Mouse (Mus musculus) gastrocnemius, postnatal 25 days (tissue): ENCODE data around the gene Psip1. TPM values are rescaled to one million over a fixed set of nuclear protein-coding genes. Genes with fewer than 3 reads are reported as not detected.
A peak's percentile ranks its signal among the peaks of the same experiment; 100 is the strongest.
"Not testable (repeated sequence)": the region's sequence is repeated elsewhere in the genome, so short reads cannot be mapped to it uniquely, and the experiment has no call there.

Experiments used
- DNase-seq: peaks from one replicate; pipeline ENCODE4 v3.0.0; 2022
- long read RNA-seq, 2 experiments: library from polyadenylated mRNA; stranded (forward); transcript quantifications; one replicate each; pipeline ENCODE4 v2.0.0; 2021
- total RNA-seq, 2 experiments: library from RNA; stranded (reverse); gene quantifications; 1 replicate in 1 of 2; 2 replicates in 1 of 2; pipeline ENCODE4 v1.2.3; 2021

Psip1 gene
- total RNA-seq, result 10 to 100 TPM; 15.6 to 16.2 TPM
- long read RNA-seq, experiment 1, partial matches to known transcripts, result 4 of 15 reads
- long read RNA-seq, experiment 1, other reads (novel, unspliced or antisense), result 3 of 15 reads
- long read RNA-seq, experiment 2, transcript Psip1-201 (16 exons, 3,251 nt), result major isoform, 13 of 27 reads
- long read RNA-seq, experiment 2, transcript Psip1-203 (11 exons, 1,898 nt), result minor isoform, 5 of 27 reads
- long read RNA-seq, experiment 2, partial matches to known transcripts, result 3 of 27 reads
- long read RNA-seq, experiment 2, other reads (novel, unspliced or antisense), result 5 of 27 reads

DNA sequence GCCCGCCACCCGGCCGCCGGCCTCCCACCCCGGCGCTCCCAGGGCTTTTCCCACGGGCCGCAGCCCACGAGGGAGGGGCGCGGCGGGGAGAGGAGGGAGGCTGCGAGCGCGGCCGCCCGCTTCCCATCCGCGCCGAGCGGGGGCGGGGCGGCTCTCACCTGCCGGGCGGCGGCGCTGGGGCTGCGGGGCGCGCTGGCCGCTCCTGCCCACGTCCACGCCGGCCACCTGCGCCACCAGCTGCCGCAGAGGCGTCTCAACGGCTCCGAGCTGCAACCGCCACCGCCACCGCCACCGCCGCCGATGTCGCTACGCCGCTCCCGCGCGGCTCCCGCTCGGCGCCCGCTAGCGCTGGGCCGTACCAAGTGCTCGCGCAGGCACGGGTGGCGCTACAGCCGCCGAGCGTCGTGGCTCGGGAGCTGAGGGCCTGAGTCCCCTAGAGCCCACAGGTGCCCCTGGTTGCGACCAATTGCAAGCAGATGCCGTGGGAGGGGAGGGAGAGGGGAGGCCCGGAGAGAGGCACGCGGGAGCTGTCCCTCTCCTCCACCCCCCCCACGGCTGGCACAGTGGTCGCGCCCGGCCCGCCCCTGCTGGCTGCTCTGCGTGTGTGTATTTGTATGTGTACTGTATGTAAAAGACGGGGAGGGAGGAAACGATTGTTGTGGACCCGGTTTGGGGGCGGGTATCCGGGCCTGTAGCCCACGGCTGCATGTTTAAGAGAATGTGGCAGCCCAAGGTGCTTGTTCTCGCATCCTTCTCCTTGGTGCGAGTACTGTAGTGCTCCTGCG lies at the start of gene Psip1:
Gene Psip1 (minus strand): TSS at position 343 of the 785 bp plus-strand sequence.
- DNase-seq, result peak; percentile 85

DNA sequence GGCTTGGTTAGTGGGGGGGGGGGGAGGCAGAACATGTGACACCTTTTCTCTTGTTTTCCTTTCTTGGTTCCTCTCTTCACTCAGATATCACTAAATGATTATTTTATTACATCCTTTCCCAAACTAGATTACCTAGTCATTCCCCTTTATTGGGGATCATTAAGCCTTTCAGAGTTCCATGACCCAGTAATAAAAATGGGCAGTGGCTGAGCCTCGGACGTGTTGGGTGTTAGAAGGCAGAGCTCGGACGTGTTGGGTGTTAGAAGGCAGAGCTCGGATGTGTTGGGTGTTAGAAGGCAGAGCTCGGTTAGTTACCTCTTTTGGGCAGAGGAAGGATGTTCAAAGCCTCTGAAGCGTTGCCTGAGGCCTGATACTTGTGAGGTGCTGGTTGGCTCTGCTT lies 47.8 kb upstream of the Psip1 start:
- no peak for DNase-seq

DNA sequence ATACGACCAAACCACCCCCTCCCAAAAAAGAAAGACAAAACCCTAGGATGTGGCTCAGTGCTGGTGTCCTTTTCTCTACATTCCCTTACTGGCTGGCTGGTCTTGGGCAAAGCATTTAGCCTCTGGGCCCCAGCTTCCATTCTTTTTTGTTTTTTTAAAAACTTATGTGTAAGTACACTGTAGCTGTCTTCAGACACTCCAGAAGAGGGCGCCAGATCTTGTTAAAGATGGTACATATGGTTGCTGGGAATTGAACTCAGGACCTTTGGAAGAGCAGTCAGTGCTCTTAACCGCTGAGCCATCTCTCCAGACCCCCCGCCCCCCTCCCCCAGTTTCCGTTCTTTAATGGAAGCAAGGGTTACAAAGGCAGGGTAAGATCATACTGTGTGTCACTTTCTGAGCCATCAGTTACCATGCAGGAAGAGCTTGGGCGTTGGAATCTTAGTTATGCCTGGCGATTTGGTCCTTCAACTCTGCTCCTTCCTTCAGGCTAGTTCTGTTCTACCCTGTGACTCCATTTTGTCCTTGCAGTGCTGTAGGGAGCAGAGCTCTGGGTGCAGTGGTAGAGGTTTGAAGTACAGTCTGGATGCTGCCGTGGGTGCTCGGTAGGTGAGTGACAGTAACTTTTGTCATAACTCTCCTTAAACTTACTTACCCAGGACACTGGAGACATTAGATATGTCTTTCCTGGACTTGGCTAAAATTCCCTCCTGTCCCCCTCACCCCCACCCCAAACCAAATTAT lies 47.1 kb upstream of the Psip1 start:
- DNase-seq, result no peak

DNA sequence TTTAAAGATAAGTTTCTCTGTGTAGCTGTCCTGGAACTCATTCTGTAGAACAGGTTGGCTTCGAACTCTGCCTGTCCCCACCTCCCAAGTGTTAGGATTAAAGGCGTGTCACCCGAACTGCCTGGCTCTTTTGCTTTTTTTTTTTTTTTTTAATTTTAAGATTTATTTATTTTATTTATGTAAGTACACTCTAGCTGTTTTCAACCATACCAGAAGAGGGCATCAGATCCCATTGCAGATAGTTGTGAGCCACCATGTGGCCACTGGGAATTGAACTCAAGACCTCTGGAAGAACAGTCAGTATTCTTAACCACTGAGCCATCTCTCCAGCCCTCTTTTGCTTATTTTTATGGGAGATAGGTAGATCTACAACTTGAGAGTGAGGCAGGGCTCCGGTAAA lies 43.8 kb upstream of the Psip1 start:
- DNase-seq, result not testable (repeated sequence)

DNA sequence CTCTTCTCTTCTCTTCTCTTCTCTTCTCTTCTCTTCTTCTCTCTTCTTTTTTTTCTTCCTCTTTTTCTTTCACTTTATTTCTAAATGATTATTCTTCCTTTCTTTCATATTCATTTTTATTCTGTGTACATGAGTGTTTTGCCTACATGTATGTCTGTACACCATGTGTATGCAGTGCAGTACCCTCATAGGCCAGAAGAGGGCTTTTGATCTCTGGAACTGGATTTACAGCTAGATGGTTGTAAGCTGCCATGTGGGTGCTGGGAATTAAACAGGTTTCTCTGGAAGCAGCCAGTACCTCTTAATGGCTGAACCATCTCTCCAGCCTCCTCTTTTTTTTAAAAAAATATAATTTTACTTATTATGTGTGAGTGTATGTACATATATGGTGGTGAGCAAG lies 41.7 kb upstream of the Psip1 start:
- no peak for DNase-seq

DNA sequence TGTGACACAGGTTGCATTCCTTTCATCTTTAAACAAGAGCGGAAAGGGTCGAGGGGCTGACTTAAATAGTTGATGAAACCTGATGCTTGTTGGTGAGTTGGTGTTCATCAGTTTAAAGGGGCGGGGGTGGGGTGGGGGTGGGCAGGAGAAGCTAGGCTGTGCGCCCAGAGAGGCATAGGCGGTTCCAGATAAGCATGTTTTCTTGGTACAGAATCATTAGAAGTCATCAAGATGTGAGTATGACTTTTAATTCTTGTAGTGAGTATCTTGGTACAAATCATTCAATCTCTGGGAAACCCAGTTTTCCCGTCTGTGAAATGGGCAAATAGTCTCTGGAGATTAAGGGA lies 40.7 kb upstream of the Psip1 start:
- DNase-seq, result no peak

DNA sequence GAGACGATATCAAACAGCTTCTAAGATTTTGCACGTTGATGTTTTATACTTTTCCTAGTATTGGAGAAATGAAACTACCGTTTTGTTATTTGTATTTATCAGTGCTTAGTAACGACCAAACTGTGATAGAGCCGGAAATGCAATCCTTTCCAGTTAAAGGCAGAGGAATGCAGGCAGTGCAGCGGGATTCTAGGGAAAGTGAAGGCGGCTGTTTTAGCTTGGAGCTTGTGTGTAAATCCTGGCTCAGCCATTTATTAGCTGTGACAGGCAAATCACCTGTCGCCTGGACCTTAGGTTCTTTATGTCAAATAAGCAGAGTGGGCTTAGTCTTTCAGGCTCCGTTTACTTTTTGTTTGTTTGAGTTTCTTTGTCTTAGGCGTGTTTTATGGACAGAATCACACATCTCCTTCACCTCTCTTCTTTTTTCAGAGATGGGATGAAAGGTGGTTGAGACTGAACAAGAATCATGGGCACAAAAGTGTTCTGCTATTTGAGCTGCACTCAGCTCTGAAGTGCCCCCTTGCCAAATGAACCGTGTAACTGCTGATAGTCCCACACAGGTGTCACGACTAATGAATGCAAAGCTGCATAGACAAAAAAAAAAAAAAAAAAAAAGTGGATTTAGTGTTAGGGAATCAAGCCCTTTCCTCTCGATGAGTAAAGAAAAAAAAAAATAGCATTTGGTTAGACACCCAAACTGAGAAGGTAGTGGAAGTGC lies 40.2 kb upstream of the Psip1 start:
- DNase-seq, result no peak

DNA sequence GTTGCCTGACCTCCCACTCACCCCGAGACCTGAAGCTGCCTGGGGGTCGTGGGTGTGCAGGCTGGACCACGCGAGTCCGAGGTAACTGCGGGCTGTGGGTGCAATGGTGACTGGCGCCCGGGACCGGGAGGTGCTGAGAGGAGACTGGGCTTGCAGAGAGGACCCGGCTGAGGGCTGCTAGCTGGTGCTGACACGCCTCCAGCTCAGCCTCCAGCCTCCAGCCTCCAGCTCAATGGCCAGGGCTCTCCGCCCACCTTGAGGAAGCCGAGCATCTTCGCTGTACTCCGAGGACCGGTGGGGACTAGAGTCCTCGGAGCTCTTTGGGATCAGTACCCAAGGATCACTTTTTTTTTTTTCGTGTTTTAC lies 39.4 kb upstream of the Psip1 start:
- no peak for DNase-seq

DNA sequence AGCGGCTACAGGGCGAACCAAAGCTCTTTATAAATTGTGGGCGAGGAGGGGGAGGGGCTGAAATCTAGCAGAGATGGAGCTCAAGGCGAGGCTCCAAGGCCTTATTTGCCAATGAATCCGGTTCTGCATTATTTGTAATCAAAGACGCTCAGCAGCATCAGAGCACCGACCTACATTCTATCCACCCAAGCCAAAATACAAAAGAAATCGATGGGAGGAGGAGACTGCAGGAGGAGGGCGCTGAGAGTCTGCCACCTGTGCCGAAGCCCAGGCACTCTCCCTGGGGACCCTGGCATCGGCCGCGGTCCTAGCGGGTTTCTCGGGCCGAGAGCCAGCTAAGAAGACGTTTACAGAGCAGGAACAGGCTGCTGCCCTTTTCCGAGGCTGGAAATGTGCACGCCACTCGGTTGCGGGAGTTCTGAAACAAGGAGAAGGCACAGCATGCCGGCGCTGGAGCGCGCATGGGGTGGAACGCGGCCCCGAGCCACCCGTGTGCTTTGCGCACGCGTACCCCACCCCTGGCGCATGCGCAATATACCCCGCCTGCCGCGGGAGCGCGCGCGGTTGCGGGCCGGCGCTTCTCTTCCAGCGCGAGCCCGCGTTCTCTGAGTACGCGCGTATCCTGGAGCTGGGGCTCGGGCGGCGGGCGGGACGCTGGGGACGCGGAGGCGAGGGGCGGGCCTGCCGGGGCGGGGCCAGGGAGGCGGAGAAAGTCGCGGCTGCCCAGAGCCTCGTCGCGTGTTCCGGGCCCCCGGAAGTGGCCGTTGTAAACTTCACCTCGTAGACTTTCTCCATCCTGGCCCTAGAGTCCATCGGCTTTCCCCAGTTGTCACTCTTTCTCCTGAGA lies 38.8 kb upstream of the Psip1 start, which contains the start of gene Ccdc171:
Gene Ccdc171 (plus strand): TSS at position 703 of the 847 bp plus-strand sequence.
- peak; percentile 97 for DNase-seq

DNA sequence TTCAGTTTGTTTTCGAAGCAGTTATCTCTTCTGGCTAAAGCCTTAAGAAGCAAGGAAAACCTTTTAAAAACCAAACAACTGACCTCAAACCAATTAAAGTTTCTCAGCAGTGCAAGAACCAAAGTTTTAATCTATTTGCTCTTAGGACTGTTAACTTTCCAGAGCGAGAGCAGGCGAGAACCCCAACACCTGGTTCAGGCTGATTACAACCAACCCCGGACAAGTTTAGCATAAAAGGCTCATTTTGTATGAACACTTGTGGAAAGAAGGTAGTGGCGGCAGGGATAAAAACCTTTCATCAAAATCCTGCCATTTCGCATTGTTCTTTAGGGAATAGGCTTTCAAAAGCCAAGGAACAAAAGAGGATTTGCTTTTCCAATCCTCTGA lies 38.2 kb upstream of the Psip1 start:
- no peak for DNase-seq

DNA sequence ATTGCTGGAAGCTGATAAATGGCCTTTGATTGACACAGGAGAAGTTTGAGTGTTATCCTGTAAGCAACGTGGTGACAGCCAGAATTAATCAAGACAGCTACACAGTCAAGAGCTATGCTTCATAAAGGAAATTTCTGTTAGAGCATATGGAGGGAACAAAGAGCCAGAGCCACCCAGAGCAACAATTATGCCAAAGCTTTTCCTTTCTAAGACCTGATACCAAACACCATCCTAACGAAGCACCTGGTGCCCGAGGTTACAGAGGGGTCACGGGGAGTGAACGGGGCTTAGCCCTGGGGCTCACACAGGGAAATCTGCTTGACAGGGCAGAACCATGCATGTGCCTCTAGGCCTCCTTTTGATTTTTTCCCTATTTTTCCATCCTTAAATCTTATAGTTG lies 35.8 kb upstream of the Psip1 start:
- DNase-seq, result no peak

DNA sequence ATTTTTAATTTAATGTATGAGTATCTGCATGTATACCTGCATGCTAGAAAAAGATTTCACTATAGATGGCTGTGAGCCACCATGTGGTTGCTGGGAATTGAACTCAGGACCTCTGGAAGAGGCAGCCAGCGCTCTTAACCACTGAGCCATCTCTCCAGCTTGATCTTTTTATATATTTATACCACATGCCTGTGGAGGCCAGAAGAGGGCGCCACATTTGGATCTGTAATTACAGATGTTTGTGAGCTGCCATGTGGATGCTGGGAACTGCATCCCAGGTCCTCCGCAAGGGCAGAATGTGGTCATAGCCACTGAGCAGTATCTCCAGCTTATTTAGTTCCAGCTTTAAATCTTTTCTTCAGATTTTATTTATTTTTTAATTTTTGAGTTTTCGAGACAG lies 34.0 kb upstream of the Psip1 start:
- DNase-seq, result no peak

DNA sequence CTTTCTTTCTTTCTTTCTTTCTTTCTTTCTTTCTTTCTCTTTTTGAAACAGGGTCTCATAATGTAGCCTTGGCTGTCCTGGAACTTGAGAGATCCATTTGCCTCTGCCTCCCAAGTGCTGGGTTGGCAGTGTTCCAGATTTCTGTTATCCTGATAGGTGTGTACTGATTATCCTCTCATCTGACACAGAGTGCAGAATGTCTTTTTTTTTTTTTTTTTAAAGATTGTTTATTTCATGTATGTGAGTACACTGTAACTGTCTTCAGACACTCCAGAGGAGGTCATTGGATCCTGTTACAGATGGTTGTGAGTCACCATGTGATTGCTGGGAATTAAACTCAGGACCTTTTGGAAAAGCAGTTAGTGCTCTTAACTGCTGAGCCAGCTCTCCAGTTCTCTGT lies 33.5 kb upstream of the Psip1 start:
- DNase-seq, result no peak

DNA sequence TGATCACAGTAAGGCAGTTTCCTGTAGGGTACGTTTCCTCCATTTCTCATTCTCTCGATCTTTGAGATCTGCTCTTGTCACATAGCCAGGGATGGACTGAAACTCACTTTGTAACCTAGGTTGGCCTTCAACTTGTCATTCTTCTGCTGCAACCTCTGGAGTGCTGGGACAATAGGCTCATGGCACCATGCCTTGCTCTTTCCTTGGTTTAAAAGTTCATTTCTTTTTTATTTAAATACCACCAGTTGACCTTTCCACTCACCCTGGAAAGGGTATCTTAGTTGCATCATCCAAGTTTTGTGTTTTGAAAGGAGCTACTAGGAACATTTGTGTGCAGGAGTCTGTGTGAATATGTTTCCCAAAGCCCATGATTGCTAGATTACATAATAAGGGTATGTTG lies 32.9 kb upstream of the Psip1 start:
- no peak for DNase-seq

DNA sequence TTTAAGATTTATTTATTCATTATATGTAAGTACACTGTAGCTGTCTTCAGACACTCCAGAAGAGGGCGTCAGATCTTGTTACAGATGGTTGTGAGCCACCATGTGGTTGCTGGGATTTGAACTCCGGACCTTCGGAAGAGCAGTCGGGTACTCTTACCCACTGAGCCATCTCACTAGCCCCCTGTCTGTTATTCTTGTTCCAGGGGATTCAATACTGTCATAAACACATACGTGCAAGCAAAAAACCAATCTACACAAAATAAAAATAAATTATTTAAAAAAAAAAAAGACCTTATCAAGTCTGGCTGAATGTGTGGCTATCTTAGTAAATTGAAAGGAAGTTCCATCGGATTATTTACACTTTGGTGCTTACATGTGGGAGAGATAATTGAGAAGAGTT lies 29.9 kb upstream of the Psip1 start:
- not testable (repeated sequence) for DNase-seq

DNA sequence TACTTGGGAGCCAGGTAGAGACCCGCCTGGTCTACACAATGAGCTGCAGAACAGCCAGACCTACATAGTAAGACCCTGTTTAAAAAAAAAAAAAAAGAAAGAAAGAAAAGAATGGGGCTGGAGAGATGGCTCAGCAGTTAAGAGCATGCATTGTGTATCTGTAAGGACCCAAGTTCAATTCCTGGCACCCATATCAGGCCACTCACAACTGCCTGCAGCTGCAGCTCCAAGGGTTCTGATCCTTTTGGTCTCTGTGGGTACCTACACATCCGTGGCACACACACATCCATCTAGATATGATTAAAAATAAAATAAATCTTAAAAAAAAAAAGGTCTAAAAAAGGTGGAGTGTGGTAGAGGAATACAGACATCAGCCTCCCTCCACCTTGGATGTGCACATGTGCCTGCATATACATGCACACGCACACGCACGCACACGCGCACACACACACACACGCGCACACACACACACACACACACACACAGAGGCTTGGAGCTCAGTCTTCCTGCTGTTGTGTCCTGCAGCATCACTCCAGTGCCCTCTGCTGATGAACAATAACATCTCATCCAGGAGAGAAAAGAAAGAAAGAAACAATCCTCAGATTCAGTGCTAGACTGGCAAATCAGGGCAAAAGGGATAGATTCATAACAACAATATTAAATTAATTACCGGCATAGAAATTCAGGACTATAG lies 28.9 kb upstream of the Psip1 start:
- DNase-seq, result no peak

DNA sequence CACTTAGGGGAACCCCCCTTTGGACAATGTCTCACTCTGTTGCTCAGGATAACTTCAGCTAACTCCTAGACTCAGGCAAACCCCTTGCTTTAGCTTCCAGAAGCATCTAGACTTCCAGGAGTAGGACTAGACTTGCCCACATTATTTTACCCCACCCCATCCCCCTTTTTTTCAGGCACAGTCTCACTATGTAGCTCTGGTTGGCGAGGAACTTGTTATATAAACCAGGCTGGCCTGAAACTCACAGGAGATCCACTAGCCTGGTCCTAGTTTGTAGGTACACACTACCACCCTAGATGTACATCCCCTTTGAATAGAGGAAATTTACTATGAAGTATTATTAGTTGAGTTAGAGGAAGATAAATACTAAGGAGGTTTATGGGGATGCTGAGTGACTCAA lies 27.9 kb upstream of the Psip1 start:
- DNase-seq, result no peak

DNA sequence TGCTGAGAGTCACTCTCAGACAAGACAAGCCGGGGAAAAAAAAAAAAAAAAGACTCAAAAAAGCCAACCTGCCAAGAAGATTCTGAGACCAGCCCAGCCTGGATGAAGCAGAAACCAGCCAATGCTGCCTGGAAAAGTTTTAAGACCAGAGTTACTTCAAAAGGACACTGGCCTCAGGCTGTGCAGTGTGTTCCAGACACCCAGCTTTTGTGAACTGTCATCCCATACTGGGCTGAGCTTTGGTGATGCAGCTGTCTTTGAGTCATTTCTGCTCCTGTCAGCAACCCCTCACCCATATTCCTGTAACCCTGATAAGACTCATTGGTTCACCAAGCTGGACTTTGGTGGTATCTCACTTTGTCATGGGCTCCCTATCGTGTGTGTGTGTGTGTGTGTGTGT lies 26.4 kb upstream of the Psip1 start:
- no peak for DNase-seq

DNA sequence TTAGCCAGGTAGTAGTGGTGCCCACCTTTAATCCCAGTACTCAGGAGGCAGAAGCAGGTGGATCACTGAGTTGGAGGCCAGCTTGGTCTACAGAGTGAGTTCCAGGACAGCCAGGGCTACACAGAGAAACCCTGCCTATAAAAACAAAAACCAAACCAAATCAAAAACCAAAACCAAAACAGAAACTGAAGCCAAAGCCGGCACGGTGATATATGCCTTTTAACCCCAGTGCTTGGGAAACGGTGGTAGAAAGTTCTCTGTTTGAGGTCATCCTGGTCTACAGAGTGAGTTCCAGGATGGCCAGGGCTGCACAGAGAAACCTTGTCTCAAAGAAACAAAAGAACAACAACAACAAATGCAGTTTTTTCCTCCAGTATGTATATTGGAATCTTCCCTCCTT lies 26.0 kb upstream of the Psip1 start:
- DNase-seq, result no peak

DNA sequence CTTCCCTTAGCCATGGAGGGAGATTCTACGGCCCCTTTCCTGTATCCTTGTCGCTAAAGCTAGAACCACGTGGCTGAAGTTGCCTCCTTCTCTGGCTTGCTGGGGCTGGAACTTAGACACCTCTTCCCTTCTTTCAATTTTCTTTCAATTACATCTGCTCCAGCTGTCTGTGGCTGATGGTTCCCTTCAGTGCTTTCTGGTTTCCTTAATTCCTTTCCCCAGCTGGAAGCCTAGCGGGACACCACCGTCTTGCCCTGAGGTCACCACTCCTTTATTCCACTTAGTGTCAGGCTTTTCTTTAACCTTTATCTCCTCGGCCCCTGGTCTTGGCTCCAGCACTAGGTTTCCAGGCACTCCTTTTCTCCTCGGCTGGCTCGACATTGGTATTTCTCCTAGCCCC lies 24.8 kb upstream of the Psip1 start:
- DNase-seq, result no peak

DNA sequence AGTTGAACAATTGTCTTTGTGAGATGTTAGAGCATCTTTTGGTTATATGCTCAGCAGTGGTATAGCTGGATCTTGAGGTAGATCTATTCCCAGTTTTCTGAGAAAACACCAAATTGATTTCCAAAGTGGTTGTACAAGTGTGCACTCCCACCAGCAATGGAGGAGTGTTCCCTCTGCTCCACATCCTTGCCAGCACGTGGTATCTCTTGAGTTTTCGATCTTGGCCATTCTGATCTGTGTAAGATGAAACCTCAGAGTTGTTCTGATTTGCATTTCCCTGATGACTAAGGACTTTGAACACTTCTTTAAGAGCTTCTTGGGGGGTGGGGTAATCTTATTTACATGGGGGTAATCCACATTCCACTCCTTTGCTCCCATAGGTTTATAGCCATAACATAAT lies 23.3 kb upstream of the Psip1 start:
- DNase-seq, result no peak
